Mouse (Mus musculus) liver, embryonic 15.5 days (tissue): Measurements from ENCODE around the gene Peak1. TPM values are rescaled to one million over a fixed set of nuclear protein-coding genes. Genes with fewer than 3 reads are reported as not detected.

Experiments used
- ATAC-seq: fragments of 200-750 bp; cut with Nextera tagmentation; 2 replicates; pipeline ENCODE4 v1.8.0; 2017; ENCODE audit warnings: moderate number of reproducible peaks, mild to moderate bottlenecking, moderate library complexity; ENCODE audit not compliant: insufficient read depth
- H3K27ac ChIP-seq: fragments of 300-500 bp; sonication (generic); replicated peaks from 2 replicates; pipeline ENCODE4 v1.5.1; 2015; ENCODE audit warnings: mild to moderate bottlenecking, inconsistent platforms
- H3K27me3 ChIP-seq: fragments of 300-500 bp; sonication (generic); 2 replicates; pipeline ENCODE4 v1.6.1; 2015; ENCODE audit warnings: mild to moderate bottlenecking, inconsistent platforms
- H3K36me3 ChIP-seq: fragments of 300-500 bp; sonication (generic); replicated peaks from 2 replicates; pipeline ENCODE4 v1.6.1; 2015; ENCODE audit warnings: moderate library complexity, mild to moderate bottlenecking, inconsistent platforms
- H3K4me1 ChIP-seq: fragments of 300-500 bp; sonication (generic); replicated peaks from 2 replicates; pipeline ENCODE4 v1.6.1; 2015; ENCODE audit warnings: inconsistent platforms
- H3K4me2 ChIP-seq: fragments of 300-500 bp; sonication (generic); 2 replicates; pipeline ENCODE4 v1.6.1; 2015; ENCODE audit warnings: moderate library complexity, mild to moderate bottlenecking, inconsistent platforms
- H3K4me3 ChIP-seq: fragments of 300-500 bp; sonication (generic); replicated peaks from 2 replicates; pipeline ENCODE4 v1.5.1; 2015; ENCODE audit warnings: mild to moderate bottlenecking, inconsistent platforms
- H3K9ac ChIP-seq: fragments of 300-500 bp; sonication (generic); 2 replicates; pipeline ENCODE4 v1.6.1; 2015; ENCODE audit warnings: moderate library complexity, mild to moderate bottlenecking, inconsistent platforms
- H3K9me3 ChIP-seq: fragments of 300-500 bp; sonication (generic); replicated peaks from 2 replicates; pipeline ENCODE4 v1.6.1; 2016; ENCODE audit warnings: inconsistent platforms
- WGBS: fragments of 180-500 bp; shearing (Covaris S2); methylation state at CpG from one replicate; pipeline ENCODE4 v1.1.7; 2015; ENCODE audit warnings: mixed read lengths; ENCODE audit not compliant: insufficient replicate concordance; 5-methylcytosine and 5-hydroxymethylcytosine counted together
- polyA plus RNA-seq: library from polyadenylated mRNA; unstranded; fragments of >200 nt; fragmentation: Nextera tagmentation; extraction: Ambion mirVana; gene quantifications from 2 replicates; pipeline ENCODE4 v1.2.1, GENCODE M21; 2015

Peak1 gene
- polyA plus RNA-seq, 1 experiment from 2014 or later: 2.4 TPM

GRCm38 (mm10) chr9:56213451-56214291 is 204.2 kb downstream of the Peak1 start:
- Histone ChIP-seq H3K36me3 (no peaks in the 10 kb centered on the region), H3K9ac (no peak overlapping the region), H3K4me1 (no peaks in the 10 kb centered on the region), H3K4me3 (no peak overlapping the region), H3K9me3 (no peaks in the 10 kb centered on the region), H3K27me3 (no peaks in the 10 kb centered on the region), H3K27ac (no peak overlapping the region), H3K4me2 (no peak overlapping the region)
- ATAC-seq: no peak
- WGBS: 45% methylated on average over 11 of the region's 11 CpGs

GRCm38 (mm10) chr9:56208817-56209216 is 209.1 kb downstream of the Peak1 start:
- ATAC-seq: no peak
- no peak overlapping the region for H3K27ac ChIP-seq
- no peak overlapping the region for H3K9ac ChIP-seq
- H3K4me2 ChIP-seq: no peak overlapping the region
- H3K27me3 ChIP-seq: no peaks in the 10 kb centered on the region
- H3K4me3 ChIP-seq: no peak overlapping the region
- 61% methylated on average over 8 of the region's 8 CpGs for WGBS
- peaks cover 5% of the 10 kb centered on the region; the same call in 1 of the 2 replicates for H3K36me3 ChIP-seq
- H3K9me3 ChIP-seq: no peaks in the 10 kb centered on the region
- H3K4me1 ChIP-seq: no peaks in the 10 kb centered on the region

GRCm38 (mm10) chr9:56207516-56207915 is 210.4 kb downstream of the Peak1 start:
- WGBS: 52% methylated on average over 5 of the region's 5 CpGs
- ATAC-seq: no peak

GRCm38 (mm10) chr9:56207083-56207482 is 210.8 kb downstream of the Peak1 start:
- H3K27ac ChIP-seq: no peak overlapping the region
- no peaks in the 10 kb centered on the region for H3K4me1 ChIP-seq
- peaks cover 5% of the 10 kb centered on the region; the same call in 1 of the 2 replicates for H3K36me3 ChIP-seq
- no peaks in the 10 kb centered on the region for H3K9me3 ChIP-seq
- H3K4me2 ChIP-seq: no peak overlapping the region
- no peak overlapping the region for H3K9ac ChIP-seq
- WGBS: 44% methylated on average over 10 of the region's 10 CpGs
- no peak for ATAC-seq
- no peaks in the 10 kb centered on the region for H3K27me3 ChIP-seq
- H3K4me3 ChIP-seq: no peak overlapping the region

More at GRCm38 (mm10) chr9:56207516-56207915, 210.4 kb downstream of the Peak1 start:
- H3K9me3 ChIP-seq: no peaks in the 10 kb centered on the region
- H3K9ac ChIP-seq: no peak overlapping the region
- no peak overlapping the region for H3K27ac ChIP-seq
- H3K4me1 ChIP-seq: no peaks in the 10 kb centered on the region
- peaks cover 5% of the 10 kb centered on the region; the same call in 1 of the 2 replicates for H3K36me3 ChIP-seq
- H3K4me2 ChIP-seq: no peak overlapping the region
- H3K27me3 ChIP-seq: no peaks in the 10 kb centered on the region
- no peak overlapping the region for H3K4me3 ChIP-seq

GRCm38 (mm10) chr9:56205336-56205735 is 212.5 kb downstream of the Peak1 start:
- H3K9me3 ChIP-seq: no peaks in the 10 kb centered on the region
- H3K27ac ChIP-seq: no peak overlapping the region
- peaks cover 5% of the 10 kb centered on the region; the same call in 1 of the 2 replicates for H3K36me3 ChIP-seq
- no peak overlapping the region for H3K4me3 ChIP-seq
- H3K4me1 ChIP-seq: no peaks in the 10 kb centered on the region
- no peak overlapping the region for H3K9ac ChIP-seq
- WGBS: 78% methylated on average over 11 of the region's 11 CpGs
- H3K27me3 ChIP-seq: no peaks in the 10 kb centered on the region
- no peak for ATAC-seq
- H3K4me2 ChIP-seq: no peak overlapping the region

GRCm38 (mm10) chr9:56204316-56204715 is 213.6 kb downstream of the Peak1 start:
- WGBS: 80% methylated on average over 4 of the region's 4 CpGs

GRCm38 (mm10) chr9:56200645-56201314 is 217.1 kb downstream of the Peak1 start:
- Histone ChIP-seq H3K36me3 (no peaks in the 10 kb centered on the region; the same call in 1 of the 2 replicates), H3K27ac (no peak overlapping the region), H3K4me1 (no peaks in the 10 kb centered on the region), H3K4me2 (no peak overlapping the region), H3K9ac (no peak overlapping the region), H3K27me3 (no peaks in the 10 kb centered on the region), H3K4me3 (no peak overlapping the region), H3K9me3 (no peaks in the 10 kb centered on the region)
- ATAC-seq: no peak
- 38% methylated on average over 14 of the region's 14 CpGs for WGBS

More at GRCm38 (mm10) chr9:56204316-56204715, 213.6 kb downstream of the Peak1 start:
- Histone ChIP-seq H3K27me3 (no peaks in the 10 kb centered on the region), H3K9ac (no peak overlapping the region), H3K9me3 (no peaks in the 10 kb centered on the region), H3K36me3 (peaks cover 5% of the 10 kb centered on the region; the same call in 1 of the 2 replicates), H3K4me1 (no peaks in the 10 kb centered on the region), H3K27ac (no peak overlapping the region), H3K4me2 (no peak overlapping the region), H3K4me3 (no peak overlapping the region)
- ATAC-seq: no peak

- H3K9me3 ChIP-seq: no peaks in the 10 kb centered on the region
- H3K4me2 ChIP-seq: no peak overlapping the region
- H3K4me3 ChIP-seq: no peak overlapping the region
- H3K4me1 ChIP-seq: no peaks in the 10 kb centered on the region
- no peaks in the 10 kb centered on the region for H3K36me3 ChIP-seq
- H3K27ac ChIP-seq: no peak overlapping the region
- H3K9ac ChIP-seq: no peak overlapping the region
- WGBS: 51% methylated on average over 2 of the region's 2 CpGs
- no peak for ATAC-seq
- no peaks in the 10 kb centered on the region for H3K27me3 ChIP-seq
Observed at GRCm38 (mm10) chr9:56200200-56200599, 217.7 kb downstream of the Peak1 start.

GRCm38 (mm10) chr9:56196921-56197320 is 220.9 kb downstream of the Peak1 start:
- H3K36me3 ChIP-seq: no peaks in the 10 kb centered on the region
- 58% methylated on average over 4 of the region's 4 CpGs for whole genome bisulfite sequencing
- no peak overlapping the region for H3K4me2 ChIP-seq
- H3K27me3 ChIP-seq: no peaks in the 10 kb centered on the region
- no peaks in the 10 kb centered on the region for H3K4me1 ChIP-seq
- no peak overlapping the region for H3K4me3 ChIP-seq
- H3K27ac ChIP-seq: no peak overlapping the region
- no peak overlapping the region for H3K9ac ChIP-seq
- no peak for ATAC-seq
- no peaks in the 10 kb centered on the region for H3K9me3 ChIP-seq

GRCm38 (mm10) chr9:56195193-56195592 is 222.7 kb downstream of the Peak1 start:
- WGBS: 61% methylated on average over 3 of the region's 3 CpGs
- no peak for ATAC-seq

More at GRCm38 (mm10) chr9:56195193-56195592, 222.7 kb downstream of the Peak1 start:
- H3K9ac ChIP-seq: no peak overlapping the region
- no peak overlapping the region for H3K4me2 ChIP-seq
- no peak overlapping the region for H3K4me3 ChIP-seq
- H3K36me3 ChIP-seq: no peaks in the 10 kb centered on the region
- no peaks in the 10 kb centered on the region for H3K9me3 ChIP-seq
- no peaks in the 10 kb centered on the region for H3K27me3 ChIP-seq
- no peaks in the 10 kb centered on the region for H3K4me1 ChIP-seq
- H3K27ac ChIP-seq: no peak overlapping the region
